Mouse (Mus musculus) MEL (cell line): ENCODE results near the gene Tshr. TPM values are rescaled to one million over a fixed set of nuclear protein-coding genes. Genes with fewer than 3 reads are reported as not detected.

Experiments
- DNase-seq: peaks from one replicate; pipeline ENCODE4 v3.0.0; 2011; ENCODE audit warnings: low read depth, low spot score
- H3K27ac ChIP-seq: 2 replicates; pipeline ENCODE4 v1.5.1; 2012; ENCODE audit warnings: low read depth, mild to moderate bottlenecking, control low read depth, low read length, moderate library complexity; ENCODE audit not compliant: control insufficient read depth
- H3K27me3 ChIP-seq, 2 experiments: fragments of 150-350 bp in 1 of 2; sonication (generic) in 1 of 2; 2 replicates each; pipeline ENCODE4 v1.6.1; 2012; ENCODE audit warnings: low read length in 2 of 2, mild to moderate bottlenecking in 2 of 2, improper control_type of control experiment in 1 of 2, moderate library complexity in 1 of 2; ENCODE audit not compliant: insufficient read depth in 2 of 2, control insufficient read depth in 1 of 2
- H3K36me3 ChIP-seq, 2 experiments: 2 replicates each; pipeline ENCODE4 v1.6.1; 2012 to 2014; ENCODE audit warnings: low read length in 2 of 2, improper control_type of control experiment in 1 of 2, inconsistent platforms in 1 of 2, mild to moderate bottlenecking in 1 of 2; ENCODE audit not compliant: insufficient read depth in 2 of 2, control insufficient read depth in 1 of 2
- H3K4me1 ChIP-seq, 2 experiments: fragments of 150-350 bp in 1 of 2; sonication (generic) in 1 of 2; 2 replicates each; pipeline ENCODE4 v1.6.1; 2012; ENCODE audit warnings: low read length in 2 of 2, improper control_type of control experiment in 1 of 2, mild to moderate bottlenecking in 1 of 2; ENCODE audit not compliant: insufficient read depth in 2 of 2, control insufficient read depth in 1 of 2
- H3K4me3 ChIP-seq, 2 experiments: fragments of 150-350 bp in 1 of 2; sonication (generic) in 1 of 2; 2 replicates each; pipeline ENCODE4 v1.5.1; 2012; ENCODE audit warnings: low read depth in 2 of 2, low read length in 2 of 2, mild to moderate bottlenecking in 2 of 2, moderate library complexity in 2 of 2, control low read depth in 1 of 2, improper control_type of control experiment in 1 of 2; ENCODE audit not compliant: control insufficient read depth in 1 of 2, insufficient read depth in 1 of 2
- H3K79me2 ChIP-seq: 2 replicates; pipeline ENCODE4 v1.6.1; 2012; ENCODE audit warnings: mild to moderate bottlenecking, low read length, moderate library complexity; ENCODE audit not compliant: control insufficient read depth, poor library complexity, insufficient read depth
- H3K9ac ChIP-seq: 2 replicates; pipeline ENCODE4 v1.6.1; 2012; ENCODE audit warnings: low read depth, mild to moderate bottlenecking, control low read depth, low read length, moderate library complexity; ENCODE audit not compliant: control insufficient read depth, poor library complexity, severe bottlenecking
- H3K9me3 ChIP-seq: fragments of 150-350 bp; sonication (generic); replicated peaks from 2 replicates; pipeline ENCODE4 v1.6.1; 2012; ENCODE audit warnings: mild to moderate bottlenecking, low read length, improper control_type of control experiment, moderate library complexity; ENCODE audit not compliant: insufficient read depth
- CHD1 ChIP-seq: IDR thresholded peaks from 2 replicates; pipeline ENCODE4 v1.6.1; 2012; ENCODE audit warnings: low read depth, mild to moderate bottlenecking, inconsistent platforms, low read length, improper control_type of control experiment
- CHD2 ChIP-seq: IDR thresholded peaks from 2 replicates; pipeline ENCODE4 v1.6.1; 2011; ENCODE audit warnings: low read length, improper control_type of control experiment
- E2F4 ChIP-seq: IDR thresholded peaks from 2 replicates; pipeline ENCODE4 v1.6.1; 2011; ENCODE audit warnings: low read depth, low read length, improper control_type of control experiment, borderline replicate concordance
- ELF1 ChIP-seq: IDR thresholded peaks from 2 replicates; pipeline ENCODE4 v1.6.1; 2014; ENCODE audit warnings: low read depth, mild to moderate bottlenecking, inconsistent platforms, low read length, improper control_type of control experiment, moderate library complexity
- GABPA ChIP-seq: IDR thresholded peaks from 2 replicates; pipeline ENCODE4 v1.6.1; 2012; ENCODE audit warnings: low read depth, mild to moderate bottlenecking, inconsistent platforms, low read length, improper control_type of control experiment, moderate library complexity
- JUND ChIP-seq: IDR thresholded peaks from 2 replicates; pipeline ENCODE4 v1.6.1; 2011; ENCODE audit warnings: low read depth, mild to moderate bottlenecking, improper control_type of control experiment, low read length
- MAFK ChIP-seq: IDR thresholded peaks from 2 replicates; pipeline ENCODE4 v1.6.1; 2011; ENCODE audit warnings: low read depth, mild to moderate bottlenecking, low read length, improper control_type of control experiment, borderline replicate concordance
- MAX ChIP-seq: IDR thresholded peaks from 2 replicates; pipeline ENCODE4 v1.6.1; 2011; ENCODE audit warnings: low read length, improper control_type of control experiment
- MAZ ChIP-seq: IDR thresholded peaks from 2 replicates; pipeline ENCODE4 v1.6.1; 2012; ENCODE audit warnings: low read depth, mild to moderate bottlenecking, inconsistent platforms, low read length, improper control_type of control experiment
- MXI1 ChIP-seq: IDR thresholded peaks from 2 replicates; pipeline ENCODE4 v1.6.1; 2011; ENCODE audit warnings: mild to moderate bottlenecking, low read depth, low read length, improper control_type of control experiment
- MYB ChIP-seq: IDR thresholded peaks from 2 replicates; pipeline ENCODE4 v1.6.1; 2011; ENCODE audit warnings: mild to moderate bottlenecking, low read depth, low read length, improper control_type of control experiment
- NRF1 ChIP-seq: IDR thresholded peaks from 2 replicates; pipeline ENCODE4 v1.6.1; 2014; ENCODE audit warnings: low read depth, mild to moderate bottlenecking, inconsistent platforms, low read length, improper control_type of control experiment, moderate library complexity; ENCODE audit not compliant: poor library complexity, insufficient read depth, severe bottlenecking
- POLR2A ChIP-seq, 2 experiments: IDR thresholded peaks; 2 replicates each; pipeline ENCODE4 v1.6.1; 2011 to 2012; ENCODE audit warnings: low read length in 2 of 2, mild to moderate bottlenecking in 2 of 2, control low read depth in 1 of 2, improper control_type of control experiment in 1 of 2, low read depth in 1 of 2, moderate library complexity in 1 of 2; ENCODE audit not compliant: control insufficient read depth in 1 of 2, insufficient read depth in 1 of 2, poor library complexity in 1 of 2
- RAD21 ChIP-seq: IDR thresholded peaks from 2 replicates; pipeline ENCODE4 v1.6.1; 2011; ENCODE audit warnings: mild to moderate bottlenecking, low read depth, low read length, improper control_type of control experiment
- RCOR1 ChIP-seq: IDR thresholded peaks from 2 replicates; pipeline ENCODE4 v1.6.1; 2012; ENCODE audit warnings: low read depth, mild to moderate bottlenecking, inconsistent platforms, low read length, improper control_type of control experiment
- SMC3 ChIP-seq: IDR thresholded peaks from 2 replicates; pipeline ENCODE4 v1.6.1; 2011; ENCODE audit warnings: low read depth, low read length, improper control_type of control experiment
- TAL1 ChIP-seq: IDR thresholded peaks from 2 replicates; pipeline ENCODE4 v1.6.1; 2012; ENCODE audit warnings: mild to moderate bottlenecking, inconsistent platforms, low read length, moderate library complexity, mixed read lengths
- TBP ChIP-seq: IDR thresholded peaks from 2 replicates; pipeline ENCODE4 v1.8.0; 2011; ENCODE audit warnings: low read depth, low read length, improper control_type of control experiment
- UBTF ChIP-seq: IDR thresholded peaks from 2 replicates; pipeline ENCODE4 v1.6.1; 2012; ENCODE audit warnings: low read depth, mild to moderate bottlenecking, inconsistent platforms, low read length, improper control_type of control experiment, moderate library complexity, borderline replicate concordance; ENCODE audit not compliant: insufficient read depth
- USF2 ChIP-seq, 2 experiments: IDR thresholded peaks; 2 replicates each; pipeline ENCODE4 v1.6.1; 2011 to 2012; ENCODE audit warnings: improper control_type of control experiment in 2 of 2, low read length in 2 of 2, borderline replicate concordance in 1 of 2, inconsistent platforms in 1 of 2, low read depth in 1 of 2, mild to moderate bottlenecking in 1 of 2; ENCODE audit not compliant: insufficient read depth in 1 of 2
- polyA plus RNA-seq, 2 experiments: library from polyadenylated mRNA; stranded (reverse) in 1 of 2; unstranded in 1 of 2; fragments of >175 nt in 1 of 2; fragments of >200 nt in 1 of 2; gene quantifications; 2 replicates each; pipeline versions ENCODE4 v1.2.1 to v1.2.4; 2012; ENCODE audit warnings: low replicate concordance in 2 of 2, low read depth in 1 of 2; ENCODE audit not compliant: insufficient read length in 2 of 2, insufficient read depth in 1 of 2, missing spikeins in 1 of 2
- total RNA-seq: library from RNA; depleted of rRNA; stranded (reverse); fragments of 300-350 nt; gene quantifications from 2 replicates; pipeline ENCODE4 v1.2.3, GENCODE M21; 2012

Tshr gene
- total and polyA plus RNA-seq, 3 experiments: not detected

DNA sequence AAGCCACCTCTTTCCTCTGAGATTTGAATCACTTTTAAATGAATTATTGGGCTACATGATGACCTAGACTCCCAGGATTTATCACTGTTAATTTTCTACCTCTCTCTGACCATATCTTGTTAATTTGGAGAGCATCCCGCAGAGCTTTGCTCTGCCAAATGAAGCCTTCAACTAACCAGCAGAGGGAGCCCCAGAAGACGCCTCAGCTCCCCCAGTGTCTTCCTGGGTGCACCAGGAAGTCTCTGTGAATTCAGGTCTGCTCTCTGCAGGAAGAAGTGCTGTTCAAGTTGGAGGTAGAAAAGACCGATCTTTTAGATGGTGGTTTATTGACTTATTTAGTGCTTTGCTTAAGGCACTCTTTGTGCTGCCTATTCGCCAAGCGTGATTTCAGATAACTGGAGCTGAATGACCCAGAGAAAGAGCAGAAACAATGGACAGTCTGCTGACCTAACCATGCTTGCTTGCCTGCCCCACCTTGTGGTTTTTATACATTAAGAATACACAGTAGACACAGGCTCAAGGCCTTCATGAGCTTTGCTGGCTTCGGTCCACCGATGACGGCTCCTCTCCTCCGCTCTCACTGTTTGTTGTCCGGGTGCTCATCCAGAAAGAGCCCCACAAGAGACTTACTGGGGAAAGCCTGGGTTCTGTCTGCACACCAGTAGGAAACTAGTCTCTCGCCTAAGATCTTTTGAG is 38.9 kb downstream of the Tshr start (continued):
- no peak for TF ChIP-seq USF2 (IDR thresholded peaks at IDR 0.05; ENCODE audit: borderline replicate concordance in 1 of 2, insufficient read depth in 1 of 2, low read depth in 1 of 2, low read length in 2 of 2)
- no peak for TF ChIP-seq GABPA
- no peak for TF ChIP-seq JUND
- TF ChIP-seq UBTF: no peak
- TF ChIP-seq MAFK: no peak
- peak; percentile 96 for TF ChIP-seq SMC3
- TF ChIP-seq CHD1: no peak
- TF ChIP-seq, all 39 proteins: peak for 7

DNA sequence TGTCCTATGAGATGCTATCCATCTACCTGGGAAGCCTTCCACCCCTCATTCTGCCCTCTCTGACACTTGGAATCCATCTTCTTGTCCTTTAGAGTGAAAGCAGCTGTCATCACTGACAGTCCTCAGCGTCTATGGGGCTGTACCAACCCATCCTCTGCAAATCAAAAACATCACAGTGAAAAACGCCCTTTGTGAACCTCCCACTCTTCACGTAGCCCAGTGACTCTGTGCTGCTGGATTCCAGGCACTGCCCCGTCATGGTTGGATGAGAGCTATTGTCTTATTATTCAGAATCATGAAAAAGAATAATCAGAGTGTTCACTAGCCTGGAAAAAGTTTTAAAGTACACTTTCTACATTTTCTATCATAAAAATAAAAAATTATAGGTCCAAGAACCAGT is 42.1 kb downstream of the Tshr start:
- Histone ChIP-seq H3K27me3 (no peaks in the 10 kb centered on the region), H3K9ac (no peak overlapping the region), H3K9me3 (no peaks in the 10 kb centered on the region), H3K27ac (no peak overlapping the region), H3K4me1 (peaks cover 0 to 5% of the 10 kb centered on the region in 2 experiments; a peak in 3 of 4 replicates), H3K4me3 (no peak overlapping the region), H3K79me2 (no peaks in the 10 kb centered on the region), H3K36me3 (peaks cover 0 to 6% of the 10 kb centered on the region in 2 experiments; a peak in 1 of 4 replicates)
- no peak for DNase-seq
- no peak for TF ChIP-seq USF2 (IDR thresholded peaks at IDR 0.05; ENCODE audit: borderline replicate concordance in 1 of 2, insufficient read depth in 1 of 2, low read depth in 1 of 2, low read length in 2 of 2)
- no peak for TF ChIP-seq RAD21
- TF ChIP-seq MAZ: no peak
- no peak for TF ChIP-seq TAL1
- TF ChIP-seq ELF1: no peak
- TF ChIP-seq TBP: no peak
- TF ChIP-seq MXI1: no peak
- TF ChIP-seq MYB: no peak
- TF ChIP-seq E2F4: no peak
- TF ChIP-seq POLR2A (IDR thresholded peaks at IDR 0.05; ENCODE audit: control insufficient read depth in 1 of 2, insufficient read depth in 1 of 2, low read depth in 1 of 2, low read length in 2 of 2, poor library complexity in 1 of 2): no peak
- TF ChIP-seq NRF1: no peak
- TF ChIP-seq CHD2: no peak
- TF ChIP-seq GABPA: no peak
- TF ChIP-seq RCOR1: no peak
- TF ChIP-seq MAX: no peak
